Mouse (Mus musculus) myocyte (in vitro differentiated cells): ENCODE data around the gene Ppfia3.

ENCODE experiments used
- CEBPB ChIP-seq: IDR thresholded peaks from 2 replicates; pipeline ENCODE4 v1.6.1; 2011; ENCODE audit warnings: mild to moderate bottlenecking, moderate library complexity; ENCODE audit not compliant: poor library complexity, insufficient read depth, severe bottlenecking
- E2F4 ChIP-seq: IDR thresholded peaks from one replicate; pipeline ENCODE4 v1.6.1; 2011; ENCODE audit warnings: mild to moderate bottlenecking, control low read depth, moderate library complexity; ENCODE audit not compliant: insufficient read depth
- MAX ChIP-seq: IDR thresholded peaks from one replicate; pipeline ENCODE4 v1.6.1; 2011; ENCODE audit warnings: low read depth, mild to moderate bottlenecking, control low read depth
- MYOD1 ChIP-seq, 3 experiments: IDR thresholded peaks; one replicate each; pipeline ENCODE4 v1.6.1; 2011; ENCODE audit warnings: control low read depth in 2 of 3, low read depth in 2 of 3, mild to moderate bottlenecking in 2 of 3, moderate library complexity in 1 of 3; ENCODE audit not compliant: insufficient read length in 2 of 3, control insufficient read depth in 1 of 3
- MYOG ChIP-seq, 3 experiments: IDR thresholded peaks; one replicate each; pipeline ENCODE4 v1.6.1; 2011; ENCODE audit warnings: control low read depth in 2 of 3, low read depth in 2 of 3, mild to moderate bottlenecking in 2 of 3; ENCODE audit not compliant: insufficient read length in 2 of 3, control insufficient read depth in 1 of 3, insufficient read depth in 1 of 3
- POLR2A ChIP-seq: IDR thresholded peaks from one replicate; pipeline ENCODE4 v1.6.1; 2011; ENCODE audit warnings: low read depth, mild to moderate bottlenecking, control low read depth, moderate library complexity; ENCODE audit not compliant: insufficient read length
- POLR2AphosphoS2 ChIP-seq: IDR thresholded peaks from one replicate; pipeline ENCODE4 v1.6.1; 2011; ENCODE audit warnings: low read depth, control low read depth; ENCODE audit not compliant: insufficient read length
- TCF12 ChIP-seq: IDR thresholded peaks from one replicate; pipeline ENCODE4 v1.6.1; 2011; ENCODE audit warnings: mild to moderate bottlenecking, control low read depth; ENCODE audit not compliant: poor library complexity, insufficient read depth, severe bottlenecking
- USF1 ChIP-seq: IDR thresholded peaks from one replicate; pipeline ENCODE4 v1.6.1; 2011; ENCODE audit warnings: low read depth, mild to moderate bottlenecking, control low read depth, moderate library complexity

GRCm38 (mm10) chr7:45408351-45408750, 41.5 kb upstream of the Ppfia3 start:
- TF ChIP-seq MYOD1 (IDR thresholded peaks at IDR 0.05; ENCODE audit: control insufficient read depth in 1 of 3, insufficient read length in 2 of 3, low read depth in 2 of 3): no peak
- TF ChIP-seq POLR2A: no peak
- no peak for TF ChIP-seq MAX
- TF ChIP-seq USF1: no peak
- TF ChIP-seq TCF12: no peak
- TF ChIP-seq MYOG (IDR thresholded peaks at IDR 0.05; ENCODE audit: control insufficient read depth in 1 of 3, insufficient read depth in 1 of 3, insufficient read length in 2 of 3, low read depth in 2 of 3): no peak
- TF ChIP-seq E2F4: no peak
- no peak for TF ChIP-seq CEBPB
- TF ChIP-seq POLR2AphosphoS2: no peak
